Mouse (Mus musculus) liver, postnatal 0 days (tissue): ENCODE data around the gene Sppl3. TPM values are rescaled to one million over a fixed set of nuclear protein-coding genes. Genes with fewer than 3 reads are reported as not detected.
A peak's percentile ranks its signal among the peaks of the same experiment; 100 is the strongest.

ENCODE experiments used
- ATAC-seq: fragments of 200-750 bp; cut with Nextera tagmentation; 2 replicates; pipeline ENCODE4 v1.8.0; 2017; ENCODE audit warnings: mild to moderate bottlenecking, moderate library complexity
- DNase-seq: peaks from one replicate; pipeline ENCODE4 v3.0.0-alpha.2; 2016
- H3K27ac ChIP-seq: fragments of 300-500 bp; sonication (generic); 2 replicates; pipeline ENCODE4 v1.5.1; 2014; ENCODE audit warnings: antibody characterized with exemption, moderate library complexity, mild to moderate bottlenecking, low read depth
- H3K27me3 ChIP-seq: fragments of 300-500 bp; sonication (generic); 2 replicates; pipeline ENCODE4 v1.6.1; 2014; ENCODE audit warnings: low read length, control low read depth, mixed read lengths; ENCODE audit not compliant: insufficient read depth
- H3K36me3 ChIP-seq: fragments of 300-500 bp; sonication (generic); replicated peaks from 2 replicates; pipeline ENCODE4 v1.6.1; 2014; ENCODE audit warnings: mild to moderate bottlenecking, control low read depth, low read length, moderate library complexity, mixed read lengths; ENCODE audit not compliant: insufficient read depth
- H3K4me1 ChIP-seq: fragments of 300-500 bp; sonication (generic); 2 replicates; pipeline ENCODE4 v1.6.1; 2014; ENCODE audit warnings: antibody characterized with exemption, mild to moderate bottlenecking, control low read depth; ENCODE audit not compliant: insufficient read depth
- H3K4me2 ChIP-seq: fragments of 300-500 bp; sonication (generic); 2 replicates; pipeline ENCODE4 v1.6.1; 2014; ENCODE audit warnings: low read depth, mild to moderate bottlenecking, low read length, moderate library complexity, mixed read lengths
- H3K4me3 ChIP-seq: fragments of 300-500 bp; sonication (generic); 2 replicates; pipeline ENCODE4 v1.5.1; 2014; ENCODE audit warnings: low read depth, low read length
- H3K9ac ChIP-seq: fragments of 300-500 bp; sonication (generic); replicated peaks from 2 replicates; pipeline ENCODE4 v1.6.1; 2014; ENCODE audit warnings: mild to moderate bottlenecking, moderate library complexity
- H3K9me3 ChIP-seq: fragments of 300-500 bp; sonication (generic); 2 replicates; pipeline ENCODE4 v1.6.1; 2016; ENCODE audit warnings: mild to moderate bottlenecking, control low read depth, low read length, mixed read lengths
- CTCF ChIP-seq: sonication (generic); IDR thresholded peaks from 2 replicates; pipeline ENCODE4 v1.5.1; 2016; ENCODE audit warnings: antibody characterized with exemption, low read depth
- EP300 ChIP-seq: IDR thresholded peaks from 2 replicates; pipeline ENCODE4 v1.6.1; 2016; ENCODE audit warnings: antibody characterized with exemption, low read depth, mild to moderate bottlenecking
- WGBS: fragments of 180-500 bp; shearing (Covaris S2); extraction: QIAGEN DNeasy Blood & Tissue Kit; methylation state at CpG from one replicate; pipeline ENCODE4 v1.1.7; 2014; ENCODE audit not compliant: insufficient replicate concordance; 5-methylcytosine and 5-hydroxymethylcytosine counted together
- polyA plus RNA-seq: library from polyadenylated mRNA; unstranded; fragments of >200 nt; fragmentation: Nextera tagmentation; extraction: Ambion mirVana; gene quantifications from 2 replicates; pipeline ENCODE4 v1.2.1, GENCODE M21; 2015

Sppl3 gene
- polyA plus RNA-seq, 1 experiment from 2014 or later: 9.2 TPM

- Histone ChIP-seq H3K4me2 (no peak overlapping the region), H3K27ac (no peak overlapping the region), H3K36me3 (peaks cover 27% of the 10 kb centered on the region), H3K9me3 (no peaks in the 10 kb centered on the region), H3K4me1 (no peaks in the 10 kb centered on the region), H3K4me3 (no peak overlapping the region), H3K9ac (no peak overlapping the region), H3K27me3 (no peaks in the 10 kb centered on the region)
- peak; percentile 14 for DNase-seq
- no peak for TF ChIP-seq EP300
- TF ChIP-seq CTCF: no peak
- no peak for ATAC-seq
- 80% methylated on average over 6 of the region's 6 CpGs for WGBS
These were observed 113.8 kb downstream of the Sppl3 start for GRCm38 (mm10) chr5:115124690-115125089.

- H3K4me2 ChIP-seq: no peak overlapping the region
- 35% methylated on average over 24 of the region's 24 CpGs for WGBS
These were observed 114.4 kb downstream of the Sppl3 start for GRCm38 (mm10) chr5:115125211-115125871.

GRCm38 (mm10) chr5:115126578-115127312 lies 115.8 kb downstream of the Sppl3 start:
- TF ChIP-seq EP300 (no peak), CTCF (no peak)
- DNase-seq: peak; percentile 14
- Histone ChIP-seq H3K4me1 (no peaks in the 10 kb centered on the region), H3K36me3 (peaks cover 27% of the 10 kb centered on the region), H3K27me3 (no peaks in the 10 kb centered on the region), H3K9me3 (no peaks in the 10 kb centered on the region), H3K9ac (no peak overlapping the region), H3K27ac (no peak overlapping the region), H3K4me2 (no peak overlapping the region), H3K4me3 (no peak overlapping the region)
- 82% methylated on average over 28 of the region's 28 CpGs for WGBS
- ATAC-seq: 0 out of 2 replicates have a peak, but pooled peaks have one; percentile 17

More at GRCm38 (mm10) chr5:115125211-115125871, 114.4 kb downstream of the Sppl3 start:
- TF ChIP-seq CTCF: peak; percentile 98
- no peak for TF ChIP-seq EP300
- H3K9me3 ChIP-seq: no peaks in the 10 kb centered on the region
- peaks cover 27% of the 10 kb centered on the region for H3K36me3 ChIP-seq
- no peak overlapping the region for H3K27ac ChIP-seq
- DNase-seq: peak; percentile 84
- peak; percentile 81 for ATAC-seq
- H3K27me3 ChIP-seq: no peaks in the 10 kb centered on the region
- no peak overlapping the region for H3K9ac ChIP-seq
- no peaks in the 10 kb centered on the region for H3K4me1 ChIP-seq
- H3K4me3 ChIP-seq: no peak overlapping the region

- Histone ChIP-seq H3K4me2 (no peak overlapping the region), H3K27me3 (no peaks in the 10 kb centered on the region), H3K4me1 (peaks cover 1% of the 10 kb centered on the region; the same call in 1 of the 2 replicates), H3K36me3 (peaks cover 27% of the 10 kb centered on the region), H3K27ac (no peak overlapping the region), H3K4me3 (no peak overlapping the region), H3K9ac (no peak overlapping the region), H3K9me3 (no peaks in the 10 kb centered on the region)
- ATAC-seq (no peak), DNase-seq (no peak)
- 87% methylated on average over 22 of the region's 22 CpGs for WGBS
- TF ChIP-seq EP300: no peak
These were observed 116.7 kb downstream of the Sppl3 start for GRCm38 (mm10) chr5:115127421-115128179.

GRCm38 (mm10) chr5:115129328-115129727 lies 118.4 kb downstream of the Sppl3 start:
- ATAC-seq (no peak), DNase-seq (no peak)
- Histone ChIP-seq H3K4me1 (peaks cover 16% of the 10 kb centered on the region), H3K9ac (no peak overlapping the region), H3K27me3 (no peaks in the 10 kb centered on the region), H3K27ac (no peak overlapping the region), H3K9me3 (no peaks in the 10 kb centered on the region), H3K4me3 (no peak overlapping the region), H3K36me3 (peaks cover 23% of the 10 kb centered on the region), H3K4me2 (no peak overlapping the region)
- WGBS: 78% methylated on average over 6 of the region's 6 CpGs
- TF ChIP-seq EP300 (no peak), CTCF (peak; percentile 17; the same call in 1 of the 2 replicates)

- no peak for DNase-seq
- H3K27me3 ChIP-seq: no peaks in the 10 kb centered on the region
- H3K36me3 ChIP-seq: peaks cover 9% of the 10 kb centered on the region; the same call in 1 of the 2 replicates
- TF ChIP-seq EP300 (no peak), CTCF (no peak)
- peaks cover 17% of the 10 kb centered on the region for H3K4me1 ChIP-seq
- WGBS: 85% methylated on average over 8 of the region's 8 CpGs
- H3K27ac ChIP-seq: no peak overlapping the region
- H3K9me3 ChIP-seq: no peaks in the 10 kb centered on the region
- no peak for ATAC-seq
- H3K4me2 ChIP-seq: no peak overlapping the region
- no peak overlapping the region for H3K9ac ChIP-seq
- no peak overlapping the region for H3K4me3 ChIP-seq
These were observed 121.5 kb downstream of the Sppl3 start for GRCm38 (mm10) chr5:115132465-115132864.
